In the genomic region with DNA sequence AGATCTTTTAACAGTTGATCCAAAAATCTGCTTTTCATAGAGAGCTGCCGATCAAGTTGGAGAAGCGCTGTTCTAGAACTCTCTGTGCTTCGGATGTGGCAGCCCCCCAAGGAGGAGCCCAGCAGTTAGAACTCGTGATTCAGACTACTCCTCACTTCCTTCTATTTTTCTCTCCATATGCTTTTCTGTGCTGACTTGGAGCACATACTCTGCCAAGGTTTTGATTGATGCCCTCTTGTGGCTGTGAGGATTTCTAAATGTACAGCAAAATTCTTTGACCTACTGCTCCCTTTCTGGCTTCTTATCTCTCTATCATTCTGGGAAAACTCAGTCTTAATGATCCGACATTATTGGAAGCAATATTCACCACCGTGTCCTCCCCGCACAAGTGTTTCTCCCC, we compare ENCODE assay signal across 15 mouse cellular contexts.
DNase-seq lines count a peak whose midpoint lies in the region; ATAC-seq and TF ChIP-seq lines count a peak whose summit lies in the region.
"Had no signal": no experiment of that assay in that cellular context is flagged by ENCODE, and none has a peak within 500 bp of the region (broad histone marks: within the 10 kb centered on the region; RNA-seq: fewer than 3 reads in every experiment).

No protein-coding gene starts in this region.

- TF ChIP-seq POLR2A in myocyte (IDR thresholded peaks at IDR 0.05; ENCODE audit: insufficient read length, low read depth): no peak

- H3ac ChIP-seq in myocyte (ENCODE audit: control insufficient read depth, insufficient read length): no peak overlapping the region

- H3K27ac ChIP-seq in midbrain, embryonic 14.5 days (replicated peaks; ENCODE audit: low read depth, low read length): no peak overlapping the region
- H3K27ac ChIP-seq in midbrain, embryonic 10.5 days (replicated peaks): no peak overlapping the region
- H3K27ac ChIP-seq: liver, embryonic 15.5 days had no signal

- H3K9ac ChIP-seq in midbrain, embryonic 14.5 days (replicated peaks; ENCODE audit: low read length): no peak overlapping the region
- H3K9ac ChIP-seq: liver, embryonic 15.5 days had no signal

- H3K4me3 ChIP-seq in midbrain, embryonic 14.5 days (replicated peaks; ENCODE audit: low read depth, low read length): no peak overlapping the region
- no peak overlapping the region for H3K4me3 ChIP-seq in midbrain, embryonic 10.5 days
- H3K4me3 ChIP-seq in myocyte: no peak overlapping the region
- H3K4me3 ChIP-seq: liver, embryonic 15.5 days; megakaryocyte, embryonic 14.5 days had no signal

- no peaks in the 10 kb centered on the region for H3K27me3 ChIP-seq in midbrain, embryonic 14.5 days (ENCODE audit: control insufficient read depth, insufficient read depth, low read length)
- H3K27me3 ChIP-seq in midbrain, embryonic 10.5 days (ENCODE audit: low read depth, poor library complexity, severe bottlenecking): no peaks in the 10 kb centered on the region
- H3K27me3 ChIP-seq in myocyte (ENCODE audit: control insufficient read depth, insufficient read depth, insufficient read length): no peaks in the 10 kb centered on the region
- H3K27me3 ChIP-seq: liver, embryonic 15.5 days; megakaryocyte, embryonic 14.5 days had no signal

- peaks cover 24% of the 10 kb centered on the region for H3K4me1 ChIP-seq in midbrain, embryonic 14.5 days (ENCODE audit: control insufficient read depth, insufficient read depth, low read length)
- H3K4me1 ChIP-seq in midbrain, embryonic 10.5 days: peaks cover 20% of the 10 kb centered on the region
- H3K4me1 ChIP-seq: liver, embryonic 15.5 days; megakaryocyte, embryonic 14.5 days had no signal

- no peaks in the 10 kb centered on the region for H3K9me3 ChIP-seq in midbrain, embryonic 14.5 days (ENCODE audit: control insufficient read depth, low read length)
- H3K9me3 ChIP-seq in midbrain, embryonic 10.5 days (replicated peaks): no peaks in the 10 kb centered on the region
- H3K9me3 ChIP-seq: liver, embryonic 15.5 days; megakaryocyte, embryonic 14.5 days had no signal

- H3K79me2 ChIP-seq in myocyte (ENCODE audit: control insufficient read depth, insufficient read depth): no peaks in the 10 kb centered on the region

- no peaks in the 10 kb centered on the region for H3K36me3 ChIP-seq in midbrain, embryonic 14.5 days (ENCODE audit: control insufficient read depth, insufficient read depth, low read length)
- no peaks in the 10 kb centered on the region for H3K36me3 ChIP-seq in midbrain, embryonic 10.5 days
- no peaks in the 10 kb centered on the region for H3K36me3 ChIP-seq in myocyte (ENCODE audit: control insufficient read depth, insufficient read depth)
- H3K36me3 ChIP-seq: liver, embryonic 15.5 days had no signal

- ATAC-seq in midbrain, embryonic 14.5 days (ENCODE audit: low FRiP score, low TSS enrichment): no peak

- 88% methylated on average over 7 of the region's 7 CpGs for WGBS in midbrain, embryonic 14.5 days
- WGBS in midbrain, embryonic 10.5 days: 89% methylated on average over 7 of the region's 7 CpGs

- H3K4me2 ChIP-seq in midbrain, embryonic 14.5 days (ENCODE audit: low read length): no peak overlapping the region
- peak overlapping the region; percentile 7 for H3K4me2 ChIP-seq in myocyte (ENCODE audit: low read depth)
- H3K4me2 ChIP-seq: heart, embryonic 11.5 days; liver, embryonic 15.5 days had no signal

- peak; percentile 4 for DNase-seq in adrenal gland, postnatal 10 days
- no peak for DNase-seq in adrenal gland, adult 18-20 months (ENCODE audit: low spot score in 2 of 2)
- DNase-seq in kidney, postnatal 14 days: peak; percentile 8
- no peak for DNase-seq in kidney, adult 9 months
- DNase-seq in midbrain, embryonic 14.5 days: peak; percentile 38
- DNase-seq in midbrain, embryonic 10.5 days (ENCODE audit: low spot score): no peak
- no peak for DNase-seq in testis, postnatal 10 days (ENCODE audit: low spot score)
- DNase-seq: cerebellum, adult 11-12 months; gastrocnemius, postnatal 36 days; kidney, adult 2 months; thymus, postnatal 4 days had no signal

TF ChIP-seq in myocyte, 11 proteins besides CTCF, POLR2A, EP300 and RAD21:
- TF ChIP-seq MYOD1 (IDR thresholded peaks at IDR 0.05; ENCODE audit: control insufficient read depth in 1 of 3, insufficient read length in 2 of 3, low read depth in 2 of 3) (no peak), TCF12 (IDR thresholded peaks at IDR 0.05; ENCODE audit: insufficient read depth, poor library complexity, severe bottlenecking) (no peak), USF1 (IDR thresholded peaks at IDR 0.05; ENCODE audit: low read depth) (no peak), POLR2AphosphoS2 (IDR thresholded peaks at IDR 0.05; ENCODE audit: insufficient read length, low read depth) (no peak), SRF (IDR thresholded peaks at IDR 0.05; ENCODE audit: control insufficient read depth, insufficient read length, low read depth) (no peak), E2F4 (IDR thresholded peaks at IDR 0.05; ENCODE audit: insufficient read depth) (no peak), REST (IDR thresholded peaks at IDR 0.05; ENCODE audit: insufficient read depth, insufficient read length) (no peak), MAX (IDR thresholded peaks at IDR 0.05; ENCODE audit: low read depth) (no peak), TCF3 (IDR thresholded peaks at IDR 0.05; ENCODE audit: insufficient read length, low read depth) (no peak), CEBPB (IDR thresholded peaks at IDR 0.05; ENCODE audit: insufficient read depth, poor library complexity, severe bottlenecking) (no peak), MYOG (IDR thresholded peaks at IDR 0.05; ENCODE audit: control insufficient read depth in 1 of 3, insufficient read depth in 1 of 3, insufficient read length in 2 of 3, low read depth in 2 of 3) (no peak)

Comparison
In these comparisons a context has a peak if more than half of its experiments do, and no peak if none do; other contexts are left out.
1. DNase-seq: peak in adrenal gland, postnatal 10 days (single experiment), kidney, postnatal 14 days (single experiment) and midbrain, embryonic 14.5 days (single experiment); none in adrenal gland, adult 18-20 months (0 of 2), kidney, adult 9 months (single experiment), midbrain, embryonic 10.5 days (single experiment) and testis, postnatal 10 days (single experiment).